Mouse (Mus musculus) ES-E14 (cell line): ENCODE results near the gene Def8.

Experiments
- CHD2 ChIP-seq: IDR thresholded peaks from 2 replicates; pipeline ENCODE4 v1.6.1; 2014; ENCODE audit warnings: mild to moderate bottlenecking, low read depth, low read length, inconsistent platforms
- MAFK ChIP-seq: IDR thresholded peaks from 2 replicates; pipeline ENCODE4 v1.6.1; 2014; ENCODE audit warnings: mild to moderate bottlenecking, low read depth, low read length, inconsistent platforms; ENCODE audit not compliant: insufficient read depth
- ZC3H11A ChIP-seq: IDR thresholded peaks from 2 replicates; pipeline ENCODE4 v1.6.1; 2012; ENCODE audit warnings: low read depth, mild to moderate bottlenecking, inconsistent platforms, low read length, borderline replicate concordance
- ZNF384 ChIP-seq: IDR thresholded peaks from 2 replicates; pipeline ENCODE4 v1.6.1; 2012; ENCODE audit warnings: low read depth, low read length, inconsistent platforms

- TF ChIP-seq ZC3H11A = no peak
- TF ChIP-seq CHD2 = no peak
- TF ChIP-seq MAFK = no peak
- TF ChIP-seq ZNF384 = no peak
Observed at GRCm38 (mm10) chr8:123491280-123492075, 68.2 kb downstream of the Def8 start.
